Mouse (Mus musculus): ENCODE measurements around the gene Nisch. TPM values are rescaled to one million over a fixed set of nuclear protein-coding genes. Genes with fewer than 3 reads are reported as not detected.
A peak's percentile ranks its signal among the peaks of the same experiment; 100 is the strongest.

Nisch gene
- polyA plus RNA-seq, 1 experiment from 2014 or later, result 436 TPM

- Histone ChIP-seq H3K9me3 (no peaks in the 10 kb centered on the region), H3K4me2 (replicated peaks) (no peak overlapping the region), H3K4me3 (no peak overlapping the region), H3K27ac (no peak overlapping the region), H3K4me1 (no peaks in the 10 kb centered on the region), H3K36me3 (peaks cover 82% of the 10 kb centered on the region), H3K27me3 (replicated peaks) (no peaks in the 10 kb centered on the region), H3K9ac (no peak overlapping the region)
- no peak for ATAC-seq (ENCODE audit: low FRiP score, low read depth)
- WGBS, result 93% methylated on average over 9 of the region's 9 CpGs
Measured at GRCm38 (mm10) chr14:31138897-31139429, 77.8 kb downstream of the Nisch start.

GRCm38 (mm10) chr14:31138219-31138896 is 78.4 kb downstream of the Nisch start:
- no peak for ATAC-seq (ENCODE audit: low FRiP score, low read depth)
- WGBS, result 89% methylated on average over 27 of the region's 35 CpGs
- Histone ChIP-seq H3K9ac (no peak overlapping the region), H3K4me3 (no peak overlapping the region), H3K36me3 (peaks cover 82% of the 10 kb centered on the region), H3K4me1 (peaks cover 4% of the 10 kb centered on the region), H3K27me3 (replicated peaks) (no peaks in the 10 kb centered on the region), H3K27ac (no peak overlapping the region), H3K4me2 (replicated peaks) (no peak overlapping the region), H3K9me3 (no peaks in the 10 kb centered on the region)

- H3K9me3 ChIP-seq, result no peaks in the 10 kb centered on the region
- 90% methylated on average over 11 of the region's 11 CpGs for WGBS
- H3K9ac ChIP-seq, result no peak overlapping the region
- no peak overlapping the region for H3K4me3 ChIP-seq
- H3K36me3 ChIP-seq, result peaks cover 82% of the 10 kb centered on the region
- H3K4me1 ChIP-seq, result peaks cover 10% of the 10 kb centered on the region
- H3K4me2 ChIP-seq (replicated peaks), result no peak overlapping the region
- no peaks in the 10 kb centered on the region for H3K27me3 ChIP-seq (replicated peaks)
- H3K27ac ChIP-seq, result no peak overlapping the region
- no peak for ATAC-seq (ENCODE audit: low FRiP score, low read depth)
Measured at GRCm38 (mm10) chr14:31137791-31138190, 79.0 kb downstream of the Nisch start.

- Histone ChIP-seq H3K9ac (no peak overlapping the region), H3K9me3 (no peaks in the 10 kb centered on the region), H3K36me3 (peaks cover 80% of the 10 kb centered on the region), H3K4me3 (no peak overlapping the region), H3K27ac (0 out of 2 replicates have a peak overlapping the region, but pooled peaks have one; percentile 10), H3K4me1 (peaks cover 15% of the 10 kb centered on the region), H3K4me2 (replicated peaks) (no peak overlapping the region), H3K27me3 (replicated peaks) (no peaks in the 10 kb centered on the region)
- WGBS, result 87% methylated on average over 10 of the region's 10 CpGs
- no peak for ATAC-seq (ENCODE audit: low FRiP score, low read depth)
Measured at GRCm38 (mm10) chr14:31137281-31137595, 79.5 kb downstream of the Nisch start.

GRCm38 (mm10) chr14:31136411-31137280 is 80.1 kb downstream of the Nisch start:
- H3K9me3 ChIP-seq, result no peaks in the 10 kb centered on the region
- 94% methylated on average over 26 of the region's 26 CpGs for WGBS
- ATAC-seq (ENCODE audit: low FRiP score, low read depth), result no peak
- H3K4me3 ChIP-seq, result no peak overlapping the region
- H3K4me1 ChIP-seq, result peaks cover 21% of the 10 kb centered on the region
- peaks cover 74% of the 10 kb centered on the region for H3K36me3 ChIP-seq
- H3K4me2 ChIP-seq (replicated peaks), result no peak overlapping the region
- no peak overlapping the region for H3K9ac ChIP-seq
- H3K27ac ChIP-seq, result no peak overlapping the region
- H3K27me3 ChIP-seq (replicated peaks), result no peaks in the 10 kb centered on the region

GRCm38 (mm10) chr14:31135495-31136410 is 81.0 kb downstream of the Nisch start:
- no peaks in the 10 kb centered on the region for H3K9me3 ChIP-seq
- H3K4me3 ChIP-seq, result no peak overlapping the region

GRCm38 (mm10) chr14:31134015-31135000 is 82.4 kb downstream of the Nisch start:
- H3K4me3 ChIP-seq, result no peak overlapping the region
- no peaks in the 10 kb centered on the region for H3K27me3 ChIP-seq (replicated peaks)
- H3K9me3 ChIP-seq, result no peaks in the 10 kb centered on the region
- H3K4me1 ChIP-seq, result peaks cover 31% of the 10 kb centered on the region
- no peak for ATAC-seq (ENCODE audit: low FRiP score, low read depth)
- peaks cover 50% of the 10 kb centered on the region for H3K36me3 ChIP-seq
- no peak overlapping the region for H3K4me2 ChIP-seq (replicated peaks)
- WGBS, result 89% methylated on average over 25 of the region's 25 CpGs
- H3K9ac ChIP-seq, result no peak overlapping the region
- H3K27ac ChIP-seq, result no peak overlapping the region

More at GRCm38 (mm10) chr14:31135495-31136410, 81.0 kb downstream of the Nisch start:
- Histone ChIP-seq H3K9ac (no peak overlapping the region), H3K27me3 (replicated peaks) (no peaks in the 10 kb centered on the region), H3K27ac (no peak overlapping the region), H3K4me1 (peaks cover 23% of the 10 kb centered on the region), H3K36me3 (peaks cover 65% of the 10 kb centered on the region), H3K4me2 (replicated peaks) (no peak overlapping the region)
- WGBS, result 96% methylated on average over 34 of the region's 34 CpGs
- ATAC-seq (ENCODE audit: low FRiP score, low read depth), result no peak

GRCm38 (mm10) chr14:31133023-31133665 is 83.6 kb downstream of the Nisch start:
- WGBS, result 75% methylated on average over 11 of the region's 11 CpGs
- ATAC-seq (ENCODE audit: low FRiP score, low read depth), result no peak
- H3K9me3 ChIP-seq, result no peaks in the 10 kb centered on the region
- H3K27me3 ChIP-seq (replicated peaks), result no peaks in the 10 kb centered on the region
- H3K27ac ChIP-seq, result no peak overlapping the region
- H3K4me3 ChIP-seq, result 0 out of 2 replicates have a peak overlapping the region, but pooled peaks have one; percentile 93
- peaks cover 39% of the 10 kb centered on the region for H3K36me3 ChIP-seq
- H3K4me2 ChIP-seq (replicated peaks), result peak overlapping the region; percentile 85
- peaks cover 32% of the 10 kb centered on the region for H3K4me1 ChIP-seq
- H3K9ac ChIP-seq, result peak overlapping the region; percentile 33

GRCm38 (mm10) chr14:31132491-31132975 is 84.2 kb downstream of the Nisch start:
- H3K36me3 ChIP-seq, result peaks cover 33% of the 10 kb centered on the region
- H3K27ac ChIP-seq, result no peak overlapping the region
- peak overlapping the region; percentile 96; the same call in 1 of the 2 replicates for H3K9ac ChIP-seq

GRCm38 (mm10) chr14:31132031-31132430 is 84.7 kb downstream of the Nisch start:
- H3K27ac ChIP-seq, result no peak overlapping the region
- no peaks in the 10 kb centered on the region for H3K27me3 ChIP-seq (replicated peaks)
- H3K4me1 ChIP-seq, result peaks cover 41% of the 10 kb centered on the region
- no peak for ATAC-seq (ENCODE audit: low FRiP score, low read depth)
- peak overlapping the region; percentile 93 for H3K4me3 ChIP-seq
- peaks cover 28% of the 10 kb centered on the region for H3K36me3 ChIP-seq
- H3K4me2 ChIP-seq (replicated peaks), result peak overlapping the region; percentile 85
- WGBS, result 12% methylated on average over 6 of the region's 6 CpGs
- no peaks in the 10 kb centered on the region for H3K9me3 ChIP-seq
- peak overlapping the region; percentile 96 for H3K9ac ChIP-seq

More at GRCm38 (mm10) chr14:31132491-31132975, 84.2 kb downstream of the Nisch start:
- Histone ChIP-seq H3K4me2 (replicated peaks) (peak overlapping the region; percentile 85), H3K4me1 (peaks cover 36% of the 10 kb centered on the region), H3K9me3 (no peaks in the 10 kb centered on the region), H3K27me3 (replicated peaks) (no peaks in the 10 kb centered on the region), H3K4me3 (peak overlapping the region; percentile 93)
- 86% methylated on average over 7 of the region's 7 CpGs for WGBS
- ATAC-seq (ENCODE audit: low FRiP score, low read depth), result no peak

Data from neural tube, embryonic 12.5 days (tissue).